Mouse (Mus musculus): Measurements from ENCODE around the gene Grik3.

- TF ChIP-seq CTCF (IDR thresholded peaks at IDR 0.05; ENCODE audit: extremely low read depth, insufficient read depth, low read length) (0 out of 2 replicates have a peak, but pooled peaks have one; percentile 8), POLR2A (IDR thresholded peaks at IDR 0.05; ENCODE audit: extremely low read depth, insufficient read depth, low read length) (no peak)
Measured at GRCm38 (mm10) chr4:125565711-125566439, 75.4 kb downstream of the Grik3 start.

All from cortical plate, adult 2 months (tissue).